Mouse (Mus musculus): Measurements from ENCODE around the gene Pard3. TPM values are rescaled to one million over a fixed set of nuclear protein-coding genes. Genes with fewer than 3 reads are reported as not detected.

The Pard3 gene
- total RNA-seq, 2 experiments from 2014 or later, result not detected

- ATAC-seq (replicated peaks; ENCODE audit: poor library complexity), result peak; percentile 29
These were observed 514.0 kb downstream of the Pard3 start for GRCm38 (mm10) chr8:127577656-127578055.

GRCm38 (mm10) chr8:127579436-127579835 is 515.7 kb downstream of the Pard3 start:
- ATAC-seq (replicated peaks; ENCODE audit: poor library complexity), result peak; percentile 58

GRCm38 (mm10) chr8:127583429-127583828 is 519.7 kb downstream of the Pard3 start:
- no peak for ATAC-seq (replicated peaks; ENCODE audit: poor library complexity)

- ATAC-seq (replicated peaks; ENCODE audit: poor library complexity), result no peak
These were observed 521.9 kb downstream of the Pard3 start for GRCm38 (mm10) chr8:127585618-127586017.

GRCm38 (mm10) chr8:127586681-127587080 is 523.0 kb downstream of the Pard3 start:
- no peak for ATAC-seq (replicated peaks; ENCODE audit: poor library complexity)

GRCm38 (mm10) chr8:127588313-127588712 is 524.6 kb downstream of the Pard3 start:
- peak; percentile 70 for ATAC-seq (replicated peaks; ENCODE audit: poor library complexity)

GRCm38 (mm10) chr8:127589291-127589690 is 525.6 kb downstream of the Pard3 start:
- ATAC-seq (replicated peaks; ENCODE audit: poor library complexity), result peak; percentile 72

- ATAC-seq (replicated peaks; ENCODE audit: poor library complexity), result no peak
These were observed 527.0 kb downstream of the Pard3 start for GRCm38 (mm10) chr8:127590674-127591186.

GRCm38 (mm10) chr8:127592648-127593574 is 529.2 kb downstream of the Pard3 start:
- ATAC-seq (replicated peaks; ENCODE audit: poor library complexity), result peak; percentile 38

GRCm38 (mm10) chr8:127600641-127601040 is 536.9 kb downstream of the Pard3 start:
- no peak for ATAC-seq (replicated peaks; ENCODE audit: poor library complexity)

GRCm38 (mm10) chr8:127603062-127603461 is 539.4 kb downstream of the Pard3 start:
- no peak for ATAC-seq (replicated peaks; ENCODE audit: poor library complexity)

GRCm38 (mm10) chr8:127608541-127609270 is 545.0 kb downstream of the Pard3 start:
- ATAC-seq (replicated peaks; ENCODE audit: poor library complexity), result 0 out of 2 replicates have a peak, but pooled peaks have one; percentile 39

- ATAC-seq (replicated peaks; ENCODE audit: poor library complexity), result no peak
These were observed 545.6 kb downstream of the Pard3 start for GRCm38 (mm10) chr8:127609316-127609715.

GRCm38 (mm10) chr8:127614206-127614605 is 550.5 kb downstream of the Pard3 start:
- no peak for ATAC-seq (replicated peaks; ENCODE audit: poor library complexity)

GRCm38 (mm10) chr8:127616681-127617080 is 553.0 kb downstream of the Pard3 start:
- ATAC-seq (replicated peaks; ENCODE audit: poor library complexity), result no peak

- no peak for ATAC-seq (replicated peaks; ENCODE audit: poor library complexity)
These were observed 558.4 kb downstream of the Pard3 start for GRCm38 (mm10) chr8:127622137-127622536.

GRCm38 (mm10) chr8:127638232-127639087 is 574.8 kb downstream of the Pard3 start:
- ATAC-seq (replicated peaks; ENCODE audit: poor library complexity), result no peak

- no peak for ATAC-seq (replicated peaks; ENCODE audit: poor library complexity)
These were observed 575.4 kb downstream of the Pard3 start for GRCm38 (mm10) chr8:127639088-127639453.

- no peak for ATAC-seq (replicated peaks; ENCODE audit: poor library complexity)
These were observed 591.9 kb downstream of the Pard3 start for GRCm38 (mm10) chr8:127655559-127655958.

Data from megakaryocyte progenitor cell, adult 5-6 weeks (primary cell).